Mouse (Mus musculus) hindbrain, embryonic 10.5 days (tissue): ENCODE measurements around the gene Mfsd8. TPM values are rescaled to one million over a fixed set of nuclear protein-coding genes. Genes with fewer than 3 reads are reported as not detected.
A peak's percentile ranks its signal among the peaks of the same experiment; 100 is the strongest.

Source experiments
- DNase-seq: peaks from one replicate; pipeline ENCODE4 v3.0.0-alpha.2; 2017; ENCODE audit warnings: low spot score
- H3K27ac ChIP-seq: fragments of 300-500 bp; sonication (generic); 2 replicates; pipeline ENCODE4 v1.5.1; 2016; ENCODE audit warnings: mild to moderate bottlenecking, moderate library complexity
- H3K27me3 ChIP-seq: fragments of 300-500 bp; sonication (generic); 2 replicates; pipeline ENCODE4 v1.6.1; 2016; ENCODE audit warnings: mild to moderate bottlenecking; ENCODE audit not compliant: poor library complexity, insufficient read depth, severe bottlenecking
- H3K36me3 ChIP-seq: fragments of 300-500 bp; sonication (generic); 2 replicates; pipeline ENCODE4 v1.6.1; 2016; ENCODE audit warnings: mild to moderate bottlenecking, moderate library complexity
- H3K4me1 ChIP-seq: fragments of 300-500 bp; sonication (generic); replicated peaks from 2 replicates; pipeline ENCODE4 v1.6.1; 2016; ENCODE audit warnings: mild to moderate bottlenecking
- H3K4me3 ChIP-seq: fragments of 300-500 bp; sonication (generic); 2 replicates; pipeline ENCODE4 v1.5.1; 2016; ENCODE audit warnings: mild to moderate bottlenecking, moderate library complexity
- H3K9me3 ChIP-seq: fragments of 300-500 bp; sonication (generic); 2 replicates; pipeline ENCODE4 v1.6.1; 2016; ENCODE audit warnings: mild to moderate bottlenecking, moderate library complexity
- WGBS: fragments of 180-500 bp; shearing (Covaris S2); methylation state at CpG from one replicate; pipeline ENCODE4 v1.1.7; 2016; 5-methylcytosine and 5-hydroxymethylcytosine counted together
- polyA plus RNA-seq: library from polyadenylated mRNA; unstranded; fragments of >200 nt; fragmentation: Nextera tagmentation; extraction: Ambion mirVana; gene quantifications from 2 replicates; pipeline ENCODE4 v1.2.1, GENCODE M21; 2016

Gene Mfsd8
- polyA plus RNA-seq, 1 experiment from 2014 or later = 7.2 TPM

DNA sequence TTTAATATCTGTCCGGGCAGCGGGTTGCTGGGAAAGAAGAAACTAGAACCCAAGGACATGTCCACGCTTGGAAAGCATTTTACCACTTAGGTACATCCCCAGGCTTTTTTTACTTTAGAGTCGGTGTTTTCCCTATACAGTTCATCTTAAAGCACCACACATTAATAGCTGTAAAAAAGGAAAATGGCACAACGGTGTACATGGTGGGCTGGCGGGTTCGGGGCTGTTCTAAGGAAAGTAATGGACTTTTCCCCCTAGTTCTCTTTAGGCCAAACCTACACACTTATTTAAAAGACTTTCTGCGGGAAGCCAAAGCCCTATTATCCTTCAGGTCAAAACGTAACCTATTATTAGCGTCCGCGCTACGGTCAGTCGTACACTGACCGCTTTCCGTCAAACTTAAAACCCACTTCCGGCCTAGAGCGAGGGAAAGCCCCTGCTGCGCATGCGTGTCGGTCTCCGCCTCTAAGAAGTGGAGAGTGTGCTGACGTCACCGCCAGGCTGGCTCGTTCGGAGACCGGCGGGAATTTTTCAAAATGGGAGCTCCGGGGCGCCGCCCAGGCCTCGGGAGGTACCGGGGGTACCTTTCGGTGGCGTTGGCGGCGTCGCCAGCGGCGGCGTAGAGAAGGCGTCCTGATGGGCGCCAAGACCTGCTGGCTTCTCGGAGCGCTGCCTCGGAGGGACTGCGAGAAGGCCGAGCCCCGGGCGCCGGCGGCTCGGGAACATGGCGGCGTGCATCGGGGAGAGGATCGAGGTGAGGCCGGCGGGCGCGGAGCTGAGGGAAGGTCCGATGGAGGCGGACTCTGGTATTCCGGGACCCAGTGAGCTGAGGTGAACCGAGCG is 46.9 kb downstream of the Mfsd8 start, which contains the start of gene Plk4:
Gene Plk4, plus strand, starts transcription at position 490 of the 843 bp plus-strand sequence.
- 2% methylated on average over 66 of the region's 66 CpGs for WGBS
- Histone ChIP-seq H3K4me3 (peak within 1 kb of the TSS; percentile 98), H3K27ac (peak within 1 kb of the TSS; percentile 97), H3K27me3 (no peaks in the 10 kb centered on the region), H3K9me3 (no peaks in the 10 kb centered on the region), H3K36me3 (peaks cover 38% of the 10 kb centered on the region), H3K4me1 (peaks cover 24% of the 10 kb centered on the region)
- peak; percentile 95 for DNase-seq

DNA sequence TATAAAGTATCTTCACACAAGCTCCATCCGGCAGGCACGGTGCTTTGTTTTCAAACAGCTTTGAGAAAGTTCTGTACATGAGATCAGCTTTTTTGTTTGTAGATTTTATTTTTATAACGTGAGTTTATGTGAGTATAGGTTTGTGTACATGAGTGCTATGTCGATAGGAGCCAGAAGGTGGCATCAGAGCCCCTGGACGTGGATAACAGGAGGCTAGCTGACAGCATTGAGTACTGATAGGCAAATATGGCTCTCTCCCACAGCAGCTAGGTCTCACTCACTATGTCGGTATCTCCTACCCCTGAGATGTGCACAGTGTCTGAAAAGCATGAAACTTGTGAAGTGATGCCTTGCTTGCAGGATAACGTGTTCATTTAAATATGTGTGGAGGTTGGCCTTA is 48.2 kb downstream of the Mfsd8 start:
- H3K4me1 ChIP-seq = peaks cover 24% of the 10 kb centered on the region
- H3K36me3 ChIP-seq = peaks cover 25% of the 10 kb centered on the region
- H3K27ac ChIP-seq = no peak overlapping the region
- peak; percentile 33 for DNase-seq
- H3K4me3 ChIP-seq = no peak overlapping the region
- no peaks in the 10 kb centered on the region for H3K9me3 ChIP-seq
- WGBS = 37% methylated on average over 7 of the region's 7 CpGs
- no peaks in the 10 kb centered on the region for H3K27me3 ChIP-seq

DNA sequence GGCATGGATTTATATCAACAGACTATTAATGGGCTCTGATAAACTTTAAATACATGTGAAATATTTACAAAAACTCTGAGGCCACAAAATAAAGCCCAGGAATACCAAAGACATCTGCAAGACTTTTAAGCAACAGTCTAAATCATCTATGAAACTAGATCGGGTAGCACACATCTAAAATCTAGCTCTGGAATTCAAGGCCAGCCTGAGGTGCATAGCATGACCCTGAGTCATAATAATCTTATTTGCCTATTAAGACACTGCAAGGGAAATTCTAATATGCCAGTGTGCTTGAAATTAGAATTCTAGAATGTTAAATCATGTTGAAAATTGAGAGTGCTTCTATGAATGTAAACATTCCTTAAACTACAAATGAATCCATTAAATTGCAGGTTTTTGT is 48.6 kb downstream of the Mfsd8 start:
- Histone ChIP-seq H3K9me3 (no peaks in the 10 kb centered on the region), H3K4me1 (peaks cover 24% of the 10 kb centered on the region), H3K27ac (no peak overlapping the region), H3K27me3 (no peaks in the 10 kb centered on the region), H3K4me3 (no peak overlapping the region), H3K36me3 (peaks cover 25% of the 10 kb centered on the region)
- DNase-seq = no peak
- 79% methylated on average over 1 of the region's 1 CpGs for WGBS

DNA sequence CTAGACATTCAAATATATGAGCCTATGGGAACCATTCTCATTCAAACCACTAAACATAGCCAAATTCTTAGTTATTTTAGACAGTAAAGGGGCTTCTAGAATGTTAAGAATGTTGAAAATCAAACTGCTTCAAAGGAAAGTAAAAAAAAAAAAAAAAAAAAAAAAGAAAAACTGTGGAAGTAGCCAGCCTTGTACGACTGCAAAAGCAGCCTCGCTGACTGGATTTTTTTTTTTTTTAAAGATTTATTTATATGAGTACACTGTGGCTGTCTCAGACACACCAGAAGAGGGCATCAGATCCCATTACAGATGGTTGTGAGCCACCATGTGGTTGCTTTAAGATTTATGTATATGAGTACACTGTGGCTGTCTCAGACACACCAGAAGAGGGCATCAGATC is 52.9 kb downstream of the Mfsd8 start:
- Histone ChIP-seq H3K27ac (no peak overlapping the region), H3K36me3 (peaks cover 35% of the 10 kb centered on the region), H3K27me3 (no peaks in the 10 kb centered on the region), H3K4me1 (no peaks in the 10 kb centered on the region), H3K9me3 (no peaks in the 10 kb centered on the region), H3K4me3 (no peak overlapping the region)
- DNase-seq = no peak
- 93% methylated on average over 2 of the region's 2 CpGs for WGBS

Other genes with a start within 250 kb of the Mfsd8 start
- 0.09 and 0.12 TPM in 2 replicates for gene Slc25a31, start 138.0 kb downstream of the Mfsd8 start, polyA plus RNA-seq
- 42.2 and 49.0 TPM in 2 replicates for gene Hspa4l, start 102.4 kb downstream of the Mfsd8 start, polyA plus RNA-seq
- 52.6 and 72.9 TPM in 2 replicates for gene Plk4, start 46.9 kb downstream of the Mfsd8 start, polyA plus RNA-seq
- gene Abhd18, start 84 bp upstream of the Mfsd8 start, polyA plus RNA-seq = 6.2 and 6.9 TPM in 2 replicates
- gene 1700034I23Rik, start 55.7 kb upstream of the Mfsd8 start, polyA plus RNA-seq = 0.10 and 0.17 TPM in 2 replicates
- gene Larp1b, start 102.9 kb upstream of the Mfsd8 start, polyA plus RNA-seq = 1.7 and 2.3 TPM in 2 replicates
- 29.8 and 32.5 TPM in 2 replicates for gene Pgrmc2, start 236.2 kb upstream of the Mfsd8 start, polyA plus RNA-seq